Mouse (Mus musculus) heart, embryonic 15.5 days (tissue): Measurements from ENCODE around the gene Ano2. TPM values are rescaled to one million over a fixed set of nuclear protein-coding genes. Genes with fewer than 3 reads are reported as not detected.

Source experiments
- ATAC-seq: fragments of 200-750 bp; cut with Nextera tagmentation; replicated peaks from 2 replicates; pipeline ENCODE4 v1.8.0; 2017; ENCODE audit warnings: low read depth, moderate TSS enrichment; ENCODE audit not compliant: insufficient number of reproducible peaks, insufficient read depth, low FRiP score
- H3K27ac ChIP-seq: fragments of 300-500 bp; sonication (generic); 2 replicates; pipeline ENCODE4 v1.5.1; 2015; ENCODE audit warnings: mild to moderate bottlenecking, inconsistent platforms
- H3K27me3 ChIP-seq: fragments of 300-500 bp; sonication (generic); 2 replicates; pipeline ENCODE4 v1.6.1; 2015; ENCODE audit warnings: inconsistent platforms
- H3K36me3 ChIP-seq: fragments of 300-500 bp; sonication (generic); 2 replicates; pipeline ENCODE4 v1.6.1; 2015; ENCODE audit warnings: mild to moderate bottlenecking, inconsistent platforms
- H3K4me1 ChIP-seq: fragments of 300-500 bp; sonication (generic); replicated peaks from 2 replicates; pipeline ENCODE4 v1.6.1; 2015; ENCODE audit warnings: inconsistent platforms
- H3K4me2 ChIP-seq: fragments of 300-500 bp; sonication (generic); 2 replicates; pipeline ENCODE4 v1.6.1; 2015; ENCODE audit warnings: inconsistent platforms, mild to moderate bottlenecking, moderate library complexity
- H3K4me3 ChIP-seq: fragments of 300-500 bp; sonication (generic); 2 replicates; pipeline ENCODE4 v1.5.1; 2015; ENCODE audit warnings: mild to moderate bottlenecking, inconsistent platforms
- H3K9ac ChIP-seq: fragments of 300-500 bp; sonication (generic); 2 replicates; pipeline ENCODE4 v1.6.1; 2015; ENCODE audit warnings: mild to moderate bottlenecking, inconsistent platforms
- H3K9me3 ChIP-seq: fragments of 300-500 bp; sonication (generic); replicated peaks from 2 replicates; pipeline ENCODE4 v1.6.1; 2016; ENCODE audit warnings: inconsistent platforms
- WGBS: fragments of 180-500 bp; shearing (Covaris S2); methylation state at CpG from one replicate; pipeline ENCODE4 v1.1.7; 2015; ENCODE audit warnings: mixed read lengths; 5-methylcytosine and 5-hydroxymethylcytosine counted together
- polyA plus RNA-seq: library from polyadenylated mRNA; unstranded; fragments of >200 nt; fragmentation: Nextera tagmentation; extraction: Ambion mirVana; gene quantifications from 2 replicates; pipeline ENCODE4 v1.2.1, GENCODE M21; 2015

The Ano2 gene
- polyA plus RNA-seq, 1 experiment from 2014 or later, result 0.06 TPM

DNA sequence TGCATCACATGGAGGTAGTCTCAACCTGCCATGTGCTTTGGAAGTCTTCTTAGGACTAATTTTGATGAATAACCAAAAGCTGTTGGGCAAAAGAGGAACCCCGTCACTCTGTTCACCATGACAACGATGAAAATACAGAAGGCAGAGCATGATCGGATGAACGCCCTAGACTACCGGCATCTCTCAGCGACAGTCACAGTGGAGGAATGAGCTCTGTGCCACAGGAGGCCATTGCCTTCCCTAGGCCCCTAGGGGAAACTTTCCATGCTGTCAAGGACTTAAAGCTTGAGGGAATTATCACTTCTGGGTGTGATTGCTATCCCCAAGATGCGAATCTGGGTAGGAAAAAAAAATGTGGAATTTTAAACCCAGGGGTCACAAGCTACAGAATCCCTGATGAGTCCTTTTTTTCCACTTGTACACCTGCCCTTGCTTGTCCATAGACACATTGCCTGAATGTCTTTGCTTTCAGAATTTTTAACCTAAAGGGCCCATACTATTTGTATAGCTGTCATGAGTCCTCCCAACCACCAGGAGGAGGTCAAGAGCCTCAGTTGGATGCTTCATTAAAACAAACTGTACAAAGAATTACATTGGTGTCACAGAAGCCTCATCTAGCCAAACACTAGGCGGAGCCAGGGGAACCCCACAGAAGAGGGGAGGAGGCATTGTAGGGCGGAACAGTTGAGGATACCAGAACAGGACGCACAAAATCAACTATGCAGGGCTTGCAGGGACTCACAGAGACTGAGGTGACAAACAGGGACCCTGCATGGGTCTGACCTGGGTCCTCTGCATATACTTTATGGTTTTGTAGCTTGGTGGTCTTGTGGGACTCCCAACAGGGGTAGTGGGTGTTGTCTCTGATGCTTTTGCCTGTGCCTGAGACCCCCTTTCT, 53.2 kb downstream of the Ano2 start:
- no peaks in the 10 kb centered on the region for H3K4me1 ChIP-seq
- H3K36me3 ChIP-seq, result no peaks in the 10 kb centered on the region
- H3K27ac ChIP-seq, result no peak overlapping the region
- 78% methylated on average over 10 of the region's 10 CpGs for WGBS
- H3K4me2 ChIP-seq, result no peak overlapping the region
- H3K9ac ChIP-seq, result no peak overlapping the region
- H3K9me3 ChIP-seq, result no peaks in the 10 kb centered on the region
- H3K27me3 ChIP-seq, result no peaks in the 10 kb centered on the region
- no peak for ATAC-seq
- H3K4me3 ChIP-seq, result no peak overlapping the region

DNA sequence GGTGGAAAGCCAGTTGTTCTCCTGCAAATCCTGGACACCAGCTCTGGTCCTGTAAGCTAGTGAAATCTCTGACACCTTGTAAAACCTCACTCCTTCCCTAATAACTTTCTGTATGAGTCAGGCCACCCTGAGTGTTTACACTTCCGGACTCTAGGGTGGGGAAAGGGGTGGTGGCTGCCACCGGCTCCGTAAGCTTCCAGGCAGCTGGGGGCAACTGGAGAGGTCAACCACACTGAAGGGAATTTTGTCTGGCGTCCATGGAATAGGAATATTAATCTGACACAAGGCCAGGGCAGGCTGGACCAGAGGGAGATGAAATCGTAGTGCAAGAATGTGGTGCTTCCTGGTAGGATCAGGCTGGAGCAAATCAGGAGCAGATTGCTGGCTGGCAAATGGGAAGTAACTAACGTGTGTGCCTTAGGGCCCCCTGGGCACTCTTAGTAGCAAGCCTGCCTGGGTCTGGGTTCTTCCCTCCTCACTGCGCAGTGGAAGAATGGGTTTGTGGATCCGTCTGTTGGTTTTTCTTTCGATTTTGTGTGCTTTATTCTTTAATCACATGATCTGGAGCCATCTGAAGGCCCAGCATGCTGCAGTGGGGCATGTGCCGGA, 57.2 kb downstream of the Ano2 start:
- no peak for ATAC-seq
- no peaks in the 10 kb centered on the region for H3K36me3 ChIP-seq
- no peaks in the 10 kb centered on the region for H3K9me3 ChIP-seq
- no peak overlapping the region for H3K4me2 ChIP-seq
- no peaks in the 10 kb centered on the region for H3K4me1 ChIP-seq
- no peaks in the 10 kb centered on the region for H3K27me3 ChIP-seq
- no peak overlapping the region for H3K27ac ChIP-seq
- WGBS, result 55% methylated on average over 10 of the region's 10 CpGs
- H3K9ac ChIP-seq, result no peak overlapping the region
- H3K4me3 ChIP-seq, result no peak overlapping the region

DNA sequence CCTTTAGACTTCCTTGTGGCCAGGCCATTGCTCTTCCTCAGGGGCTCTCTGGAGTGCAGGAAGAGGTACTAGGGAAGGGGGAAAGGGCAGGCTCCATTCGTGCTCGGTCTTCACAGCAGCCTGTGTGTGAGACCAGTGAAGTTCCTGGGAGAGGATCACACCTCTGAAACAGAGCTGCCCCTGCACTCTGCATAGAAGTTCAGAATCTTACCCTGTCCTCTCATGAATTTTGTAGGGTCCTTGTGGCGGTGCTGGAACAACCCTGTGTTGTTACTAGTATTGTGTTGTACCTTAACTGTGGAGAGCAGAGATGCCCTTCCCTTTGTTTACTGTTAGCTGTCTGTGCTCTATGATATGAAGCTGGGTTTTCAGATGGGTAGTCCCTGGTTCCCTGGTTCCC, 58.4 kb downstream of the Ano2 start:
- no peaks in the 10 kb centered on the region for H3K27me3 ChIP-seq
- no peak overlapping the region for H3K9ac ChIP-seq
- no peak for ATAC-seq
- WGBS, result 56% methylated on average over 3 of the region's 3 CpGs
- H3K4me1 ChIP-seq, result no peaks in the 10 kb centered on the region
- no peak overlapping the region for H3K27ac ChIP-seq
- H3K4me3 ChIP-seq, result no peak overlapping the region
- no peak overlapping the region for H3K4me2 ChIP-seq
- H3K9me3 ChIP-seq, result no peaks in the 10 kb centered on the region
- H3K36me3 ChIP-seq, result no peaks in the 10 kb centered on the region

GRCm38 (mm10) chr6:125762851-125763519, 72.8 kb downstream of the Ano2 start:
- no peaks in the 10 kb centered on the region for H3K4me1 ChIP-seq
- no peak overlapping the region for H3K4me3 ChIP-seq
- H3K9me3 ChIP-seq, result no peaks in the 10 kb centered on the region
- H3K36me3 ChIP-seq, result no peaks in the 10 kb centered on the region
- H3K27ac ChIP-seq, result no peak overlapping the region
- 0 out of 2 replicates have a peak, but pooled peaks cover 2% of the 10 kb centered on the region for H3K27me3 ChIP-seq
- 64% methylated on average over 11 of the region's 11 CpGs for WGBS
- ATAC-seq, result no peak
- H3K4me2 ChIP-seq, result no peak overlapping the region
- no peak overlapping the region for H3K9ac ChIP-seq

- H3K9ac ChIP-seq, result no peak overlapping the region
- no peaks in the 10 kb centered on the region for H3K36me3 ChIP-seq
- no peaks in the 10 kb centered on the region for H3K9me3 ChIP-seq
- no peaks in the 10 kb centered on the region for H3K4me1 ChIP-seq
- H3K4me2 ChIP-seq, result no peak overlapping the region
- H3K4me3 ChIP-seq, result no peak overlapping the region
- 57% methylated on average over 5 of the region's 5 CpGs for WGBS
- no peak overlapping the region for H3K27ac ChIP-seq
- H3K27me3 ChIP-seq, result no peaks in the 10 kb centered on the region
- ATAC-seq, result no peak
Observed at GRCm38 (mm10) chr6:125773256-125773655, 83.0 kb downstream of the Ano2 start.

GRCm38 (mm10) chr6:125776291-125776690, 86.1 kb downstream of the Ano2 start:
- no peaks in the 10 kb centered on the region for H3K4me1 ChIP-seq
- ATAC-seq, result no peak
- WGBS, result 71% methylated on average over 5 of the region's 5 CpGs
- H3K4me3 ChIP-seq, result no peak overlapping the region
- H3K27ac ChIP-seq, result no peak overlapping the region
- no peak overlapping the region for H3K9ac ChIP-seq
- H3K4me2 ChIP-seq, result no peak overlapping the region
- H3K36me3 ChIP-seq, result no peaks in the 10 kb centered on the region
- no peaks in the 10 kb centered on the region for H3K9me3 ChIP-seq
- no peaks in the 10 kb centered on the region for H3K27me3 ChIP-seq

GRCm38 (mm10) chr6:125802954-125803353, 112.7 kb downstream of the Ano2 start:
- 58% methylated on average over 8 of the region's 8 CpGs for WGBS
- Histone ChIP-seq H3K36me3 (no peaks in the 10 kb centered on the region), H3K4me2 (no peak overlapping the region), H3K9ac (no peak overlapping the region), H3K9me3 (no peaks in the 10 kb centered on the region), H3K4me3 (no peak overlapping the region), H3K4me1 (no peaks in the 10 kb centered on the region), H3K27me3 (peaks cover 9% of the 10 kb centered on the region; the same call in 1 of the 2 replicates), H3K27ac (no peak overlapping the region)
- no peak for ATAC-seq

GRCm38 (mm10) chr6:125803364-125804011, 113.3 kb downstream of the Ano2 start:
- Histone ChIP-seq H3K9ac (no peak overlapping the region), H3K36me3 (no peaks in the 10 kb centered on the region), H3K9me3 (no peaks in the 10 kb centered on the region), H3K27ac (no peak overlapping the region), H3K4me3 (no peak overlapping the region), H3K27me3 (peaks cover 9% of the 10 kb centered on the region; the same call in 1 of the 2 replicates), H3K4me2 (no peak overlapping the region; the same call in 1 of the 2 replicates), H3K4me1 (no peaks in the 10 kb centered on the region)
- 48% methylated on average over 20 of the region's 20 CpGs for WGBS
- no peak for ATAC-seq

DNA sequence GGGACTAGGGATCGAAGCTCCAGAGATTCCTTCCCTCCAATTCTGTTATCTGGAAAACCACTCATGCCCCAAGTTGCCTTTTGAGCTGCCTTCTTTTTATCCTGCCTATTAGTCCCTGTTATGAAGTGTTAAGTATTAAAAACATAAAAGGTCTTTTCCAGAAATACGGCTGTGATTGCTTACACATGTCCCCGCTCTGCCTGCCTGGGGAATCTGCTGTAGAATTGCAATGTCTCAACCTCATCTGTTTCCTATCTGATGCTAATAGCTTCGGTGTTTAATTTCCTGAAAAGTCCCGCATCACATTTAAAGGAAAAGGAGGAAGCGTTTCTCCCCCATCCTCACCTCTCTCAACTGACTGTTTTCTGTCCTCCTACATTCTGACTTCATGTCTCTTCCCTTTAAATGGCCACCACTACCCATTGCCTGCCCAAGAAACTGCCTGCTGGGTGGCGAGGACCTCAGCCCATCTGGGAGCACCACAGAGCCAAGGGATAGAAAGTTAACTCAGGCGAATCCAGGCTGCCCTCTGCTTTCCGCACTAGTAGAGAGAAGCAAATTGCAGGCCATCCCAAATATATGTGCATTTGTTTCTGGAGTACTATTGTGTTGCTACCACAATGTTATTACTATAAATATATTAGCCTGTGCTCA, 118.9 kb downstream of the Ano2 start:
- H3K9ac ChIP-seq, result no peak overlapping the region
- H3K4me3 ChIP-seq, result no peak overlapping the region
- H3K27ac ChIP-seq, result no peak overlapping the region
- 0 out of 2 replicates have a peak, but pooled peaks cover 3% of the 10 kb centered on the region for H3K27me3 ChIP-seq
- H3K4me1 ChIP-seq, result no peaks in the 10 kb centered on the region
- no peaks in the 10 kb centered on the region for H3K36me3 ChIP-seq
- H3K9me3 ChIP-seq, result no peaks in the 10 kb centered on the region
- 70% methylated on average over 9 of the region's 9 CpGs for WGBS
- no peak for ATAC-seq
- no peak overlapping the region for H3K4me2 ChIP-seq

DNA sequence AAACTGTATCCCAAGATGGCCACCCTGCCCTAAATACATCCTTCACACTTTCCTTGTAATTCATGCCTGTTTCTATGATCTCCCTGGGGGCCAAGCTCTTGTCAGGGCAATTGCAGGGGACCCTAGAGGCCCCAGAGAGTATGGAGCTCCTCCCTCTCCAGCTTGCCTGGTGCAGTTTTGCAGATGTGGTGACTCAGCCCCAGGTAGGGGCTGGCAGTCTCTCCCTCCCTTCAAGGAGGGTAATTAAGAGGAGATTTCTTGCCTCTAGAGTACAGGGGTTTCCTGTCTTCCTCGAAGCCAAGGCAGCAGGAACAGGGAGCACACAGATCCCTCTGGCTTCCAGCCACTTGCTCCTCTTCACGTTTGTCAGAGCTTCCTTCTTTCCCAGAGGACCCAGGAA, 121.2 kb downstream of the Ano2 start:
- no peak for ATAC-seq

DNA sequence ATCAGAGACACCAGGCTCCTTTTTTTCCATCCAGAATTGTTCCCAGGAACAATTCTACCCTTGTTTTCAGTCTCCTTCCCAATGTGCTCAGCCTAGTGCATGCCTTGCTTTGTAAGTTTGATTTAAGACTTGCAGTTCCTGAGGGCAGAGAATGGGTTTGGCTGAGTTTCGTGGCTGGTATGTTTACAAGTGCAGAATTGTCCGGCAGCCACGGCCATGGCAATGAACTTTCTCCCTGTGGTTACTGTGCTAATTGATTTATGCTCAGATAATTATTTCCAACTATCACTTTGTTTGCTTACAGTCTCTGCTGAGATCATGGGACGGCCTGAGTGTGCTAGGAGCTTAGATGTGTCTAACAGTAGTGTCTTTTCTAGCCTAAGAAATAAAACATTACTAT, 147.9 kb downstream of the Ano2 start:
- ATAC-seq, result no peak
- no peak overlapping the region for H3K9ac ChIP-seq
- H3K27me3 ChIP-seq, result no peaks in the 10 kb centered on the region
- H3K9me3 ChIP-seq, result no peaks in the 10 kb centered on the region
- H3K36me3 ChIP-seq, result no peaks in the 10 kb centered on the region
- WGBS, result 78% methylated on average over 4 of the region's 4 CpGs
- no peaks in the 10 kb centered on the region for H3K4me1 ChIP-seq
- no peak overlapping the region for H3K4me2 ChIP-seq
- no peak overlapping the region for H3K27ac ChIP-seq
- H3K4me3 ChIP-seq, result no peak overlapping the region

More for the DNA sequence above, 121.2 kb downstream of the Ano2 start:
- H3K4me1 ChIP-seq, result no peaks in the 10 kb centered on the region
- H3K36me3 ChIP-seq, result no peaks in the 10 kb centered on the region
- no peaks in the 10 kb centered on the region for H3K27me3 ChIP-seq
- H3K9me3 ChIP-seq, result no peaks in the 10 kb centered on the region
- no peak overlapping the region for H3K9ac ChIP-seq
- no peak overlapping the region for H3K27ac ChIP-seq
- H3K4me3 ChIP-seq, result no peak overlapping the region
- WGBS, result 15% methylated on average over 2 of the region's 2 CpGs
- H3K4me2 ChIP-seq, result no peak overlapping the region
